Mouse (Mus musculus): Measurements from ENCODE around the gene A430089I19Rik.
"Not testable (repeated sequence)": the region's sequence is repeated elsewhere in the genome, so short reads cannot be mapped to it uniquely, and the experiment has no call there.

Gene A430089I19Rik

GRCm38 (mm10) chr5:94306696-94307095 is at the start of gene A430089I19Rik:
Gene A430089I19Rik (minus strand): TSS chr5:94306796.
- DNase-seq: not testable (repeated sequence)

- DNase-seq: not testable (repeated sequence)
Measured at GRCm38 (mm10) chr5:94339449-94339848, 32.9 kb upstream of the A430089I19Rik start, which contains the start of gene AA792892. Gene AA792892 (plus strand): TSS chr5:94339749.

- not testable (repeated sequence) for DNase-seq
Measured at GRCm38 (mm10) chr5:94314135-94314534, 7.5 kb upstream of the A430089I19Rik start, which contains the start of gene Gm6502. Gene Gm6502 (plus strand): TSS chr5:94314435.
